Mouse (Mus musculus) lung, embryonic 16.5 days (tissue): Measurements from ENCODE around the gene Dpy19l1. TPM values are rescaled to one million over a fixed set of nuclear protein-coding genes. Genes with fewer than 3 reads are reported as not detected.

Source experiments
- ATAC-seq: fragments of 200-750 bp; cut with Nextera tagmentation; 2 replicates; pipeline ENCODE4 v1.8.0; 2017; ENCODE audit warnings: low read depth, mild to moderate bottlenecking, moderate library complexity
- H3K27ac ChIP-seq: fragments of 300-500 bp; sonication (generic); 2 replicates; pipeline ENCODE4 v1.5.1; 2014; ENCODE audit warnings: mild to moderate bottlenecking, control low read depth, low read length
- H3K27me3 ChIP-seq: fragments of 300-500 bp; sonication (generic); 2 replicates; pipeline ENCODE4 v1.6.1; 2014; ENCODE audit warnings: low read depth, low read length, mixed read lengths; ENCODE audit not compliant: control insufficient read depth, insufficient read depth
- H3K36me3 ChIP-seq: fragments of 300-500 bp; sonication (generic); 2 replicates; pipeline ENCODE4 v1.6.1; 2014; ENCODE audit warnings: low read length; ENCODE audit not compliant: control insufficient read depth, insufficient read depth
- H3K4me1 ChIP-seq: fragments of 300-500 bp; sonication (generic); replicated peaks from 2 replicates; pipeline ENCODE4 v1.6.1; 2014; ENCODE audit warnings: low read length, mixed read lengths; ENCODE audit not compliant: control insufficient read depth, insufficient read depth
- H3K4me2 ChIP-seq: fragments of 300-500 bp; sonication (generic); 2 replicates; pipeline ENCODE4 v1.6.1; 2014; ENCODE audit warnings: low read depth, low read length, control low read depth
- H3K4me3 ChIP-seq: fragments of 300-500 bp; sonication (generic); 2 replicates; pipeline ENCODE4 v1.5.1; 2014; ENCODE audit warnings: mild to moderate bottlenecking, low read length, control low read depth
- H3K9ac ChIP-seq: fragments of 300-500 bp; sonication (generic); 2 replicates; pipeline ENCODE4 v1.6.1; 2014; ENCODE audit warnings: low read length, control low read depth
- H3K9me3 ChIP-seq: fragments of 300-500 bp; sonication (generic); 2 replicates; pipeline ENCODE4 v1.6.1; 2016; ENCODE audit warnings: low read length; ENCODE audit not compliant: control insufficient read depth
- WGBS: fragments of 180-500 bp; shearing (Covaris S2); extraction: QIAGEN DNeasy Blood & Tissue Kit; methylation state at CpG from one replicate; pipeline ENCODE4 v1.1.7; 2014; 5-methylcytosine and 5-hydroxymethylcytosine counted together
- polyA plus RNA-seq: library from polyadenylated mRNA; unstranded; fragments of >200 nt; fragmentation: Nextera tagmentation; extraction: Ambion mirVana; gene quantifications from 2 replicates; pipeline ENCODE4 v1.2.1, GENCODE M21; 2015

Dpy19l1 gene
- polyA plus RNA-seq, 1 experiment from 2014 or later, result 8.7 TPM

DNA sequence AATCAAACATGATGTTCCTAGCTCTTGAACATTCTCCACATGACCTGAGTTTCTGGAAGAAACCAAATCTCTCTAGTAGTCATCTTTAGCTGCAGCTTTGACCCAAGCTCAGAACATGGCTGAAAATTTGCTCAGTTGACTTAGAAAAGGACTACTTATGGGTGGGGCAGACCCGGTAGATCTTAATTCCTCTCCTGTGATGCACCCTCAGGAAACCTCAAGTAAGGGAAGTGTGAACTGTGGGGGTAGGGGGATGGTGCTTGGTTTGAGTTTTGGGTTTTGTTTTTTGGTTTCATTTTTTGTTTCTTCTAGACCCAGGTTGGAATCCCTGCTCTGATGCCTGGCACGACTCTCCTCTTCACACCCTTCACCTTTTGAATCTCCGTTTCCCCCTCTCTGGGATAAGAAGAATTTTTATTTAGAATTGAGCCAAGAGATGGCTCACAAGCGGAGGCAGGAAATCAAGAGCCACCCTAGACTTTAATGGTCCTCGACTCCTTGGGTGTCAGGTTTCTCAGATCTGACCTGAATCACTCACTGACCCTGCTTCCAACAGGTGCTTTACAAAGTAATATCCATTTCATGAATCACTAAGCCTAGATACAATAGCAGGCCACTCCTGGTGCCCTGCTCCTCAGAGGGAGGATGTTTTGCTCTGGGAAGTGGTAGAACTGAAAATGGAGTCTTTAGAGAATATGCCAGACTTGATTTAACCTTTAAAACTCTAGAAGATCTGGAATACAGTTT lies 2.2 kb upstream of the Dpy19l1 start:
- H3K27ac ChIP-seq, result no peak overlapping the region
- no peak overlapping the region for H3K4me2 ChIP-seq
- 57% methylated on average over 5 of the region's 5 CpGs for WGBS
- no peak overlapping the region for H3K4me3 ChIP-seq
- H3K9ac ChIP-seq, result no peak overlapping the region
- peaks cover 14% of the 10 kb centered on the region for H3K4me1 ChIP-seq
- no peaks in the 10 kb centered on the region for H3K27me3 ChIP-seq
- ATAC-seq, result no peak
- no peaks in the 10 kb centered on the region for H3K36me3 ChIP-seq
- no peaks in the 10 kb centered on the region for H3K9me3 ChIP-seq

DNA sequence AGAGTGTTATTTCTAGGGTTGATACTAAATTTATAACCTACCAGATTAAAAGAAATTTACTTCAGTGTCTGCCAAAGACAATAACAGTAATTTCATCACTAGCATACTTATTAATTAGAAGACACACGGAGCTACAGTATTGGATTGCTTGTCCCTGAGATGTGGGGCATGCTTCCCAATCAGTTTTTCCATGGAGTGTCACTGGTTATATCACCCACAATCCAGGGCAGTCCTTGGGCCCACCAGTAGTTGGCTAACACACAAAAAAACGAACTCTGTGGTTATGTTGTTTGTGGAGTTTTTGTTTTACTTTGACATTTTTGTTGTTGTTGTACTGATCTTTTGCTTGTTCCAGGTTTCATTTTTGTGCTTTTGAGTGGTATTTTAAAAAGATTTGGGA lies 1.4 kb upstream of the Dpy19l1 start:
- 53% methylated on average over 2 of the region's 2 CpGs for WGBS
- Histone ChIP-seq H3K36me3 (no peaks in the 10 kb centered on the region), H3K4me3 (no peak overlapping the region), H3K9ac (no peak overlapping the region), H3K27me3 (no peaks in the 10 kb centered on the region), H3K27ac (no peak overlapping the region), H3K9me3 (no peaks in the 10 kb centered on the region), H3K4me2 (no peak overlapping the region), H3K4me1 (peaks cover 19% of the 10 kb centered on the region)
- ATAC-seq, result no peak

DNA sequence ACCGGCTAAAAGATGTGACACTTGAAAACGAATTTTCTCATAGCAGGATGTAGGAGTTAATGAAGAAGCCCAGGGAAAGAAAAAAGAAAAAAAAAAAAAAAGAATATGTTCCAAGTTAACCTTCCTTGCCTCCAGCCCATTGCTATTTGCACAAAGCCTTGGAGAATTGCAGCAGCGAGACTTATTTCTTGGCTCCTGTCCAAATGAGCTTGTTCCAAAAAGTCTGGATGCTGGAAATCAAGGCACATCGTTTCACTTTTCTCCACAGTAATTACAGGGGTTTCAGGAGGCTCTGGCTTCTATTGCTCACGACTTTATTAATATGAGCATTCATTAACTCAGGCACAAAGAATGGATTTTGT lies 899 bp upstream of the Dpy19l1 start:
- Histone ChIP-seq H3K9me3 (no peaks in the 10 kb centered on the region), H3K27ac (peak overlapping the region; percentile 92), H3K36me3 (no peaks in the 10 kb centered on the region), H3K4me1 (peaks cover 22% of the 10 kb centered on the region), H3K4me2 (peak overlapping the region; percentile 79), H3K4me3 (peak overlapping the region; percentile 61), H3K9ac (peak overlapping the region; percentile 77), H3K27me3 (no peaks in the 10 kb centered on the region)
- WGBS, result 6% methylated on average over 5 of the region's 5 CpGs
- no peak for ATAC-seq

DNA sequence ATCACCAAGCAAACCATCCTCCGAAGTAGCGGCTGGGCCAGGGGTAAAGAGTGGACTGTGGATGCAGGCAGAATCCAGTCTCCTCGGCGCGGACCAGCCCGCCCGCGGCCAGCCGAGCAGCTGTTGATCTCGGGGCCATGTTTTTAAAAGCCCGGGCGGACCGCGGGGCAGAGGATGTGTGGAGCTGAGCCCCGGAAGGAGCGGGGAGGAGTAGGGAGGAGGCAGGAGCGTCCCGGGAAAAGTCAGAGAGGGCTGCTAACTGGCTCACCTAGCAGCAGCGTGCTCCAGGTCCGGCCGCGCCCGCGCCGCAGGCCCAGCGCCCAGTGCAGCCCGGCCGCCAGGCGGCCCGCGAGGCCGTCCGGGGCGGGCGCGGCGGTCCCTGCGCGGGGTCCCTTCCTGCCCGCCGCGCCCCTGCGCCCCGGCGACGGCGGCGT lies 352 bp downstream of the Dpy19l1 start:
- Histone ChIP-seq H3K27me3 (no peaks in the 10 kb centered on the region), H3K9me3 (no peaks in the 10 kb centered on the region), H3K4me1 (peaks cover 22% of the 10 kb centered on the region), H3K9ac (peak overlapping the region; percentile 86), H3K4me2 (peak overlapping the region; percentile 79), H3K27ac (peak overlapping the region; percentile 92), H3K4me3 (peak overlapping the region; percentile 61), H3K36me3 (no peaks in the 10 kb centered on the region)
- ATAC-seq, result peak; percentile 85
- 0% methylated on average over 40 of the region's 48 CpGs for WGBS

DNA sequence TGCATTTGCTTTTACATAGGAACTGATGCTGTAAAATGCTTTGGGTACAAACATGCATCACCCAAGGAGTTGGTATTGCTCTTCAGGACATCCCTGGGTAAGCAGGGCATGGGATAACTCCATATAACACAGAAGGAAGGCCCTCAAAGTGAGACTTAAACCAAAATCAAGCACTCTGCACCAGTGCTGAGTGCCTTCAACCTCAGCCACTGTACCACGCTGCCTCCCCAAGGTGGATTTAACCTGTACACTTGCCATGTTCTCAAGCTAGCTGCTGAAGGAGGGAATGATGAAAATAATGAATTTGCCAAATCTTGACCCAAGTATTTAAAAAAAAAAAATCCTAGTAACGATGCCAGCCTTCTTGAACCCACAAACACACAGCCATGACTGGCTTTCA lies 1.3 kb downstream of the Dpy19l1 start:
- peak overlapping the region; percentile 86 for H3K9ac ChIP-seq
- H3K9me3 ChIP-seq, result no peaks in the 10 kb centered on the region
- H3K27ac ChIP-seq, result no peak overlapping the region
- H3K4me1 ChIP-seq, result peaks cover 22% of the 10 kb centered on the region
- H3K36me3 ChIP-seq, result no peaks in the 10 kb centered on the region
- peak overlapping the region; percentile 79 for H3K4me2 ChIP-seq
- H3K4me3 ChIP-seq, result peak overlapping the region; percentile 61
- ATAC-seq, result no peak
- no peaks in the 10 kb centered on the region for H3K27me3 ChIP-seq
- 39% methylated on average over 2 of the region's 2 CpGs for WGBS

DNA sequence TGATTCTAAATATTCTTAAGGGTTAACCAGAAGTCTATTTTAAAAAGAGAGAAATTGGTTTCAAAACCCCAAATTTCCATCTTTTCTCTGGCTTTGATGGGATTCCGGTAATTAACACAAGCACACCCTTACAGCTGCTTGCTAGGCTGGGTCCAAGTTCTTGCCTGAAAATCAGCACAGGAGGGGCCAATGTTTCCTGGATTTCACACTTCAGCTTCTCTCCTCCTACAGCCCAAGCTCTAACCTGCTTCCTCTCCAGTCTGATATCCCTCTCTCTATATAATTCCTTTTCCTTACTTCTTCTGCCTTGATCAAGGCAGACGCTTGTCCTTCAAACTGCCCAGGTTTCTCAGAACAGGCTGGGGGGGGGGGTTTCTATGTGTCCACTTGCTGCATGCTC lies 6.7 kb downstream of the Dpy19l1 start:
- H3K27ac ChIP-seq, result no peak overlapping the region
- H3K9me3 ChIP-seq, result no peaks in the 10 kb centered on the region
- H3K4me1 ChIP-seq, result peaks cover 11% of the 10 kb centered on the region
- H3K27me3 ChIP-seq, result no peaks in the 10 kb centered on the region
- 93% methylated on average over 2 of the region's 2 CpGs for WGBS
- no peak overlapping the region for H3K9ac ChIP-seq
- no peaks in the 10 kb centered on the region for H3K36me3 ChIP-seq
- H3K4me3 ChIP-seq, result no peak overlapping the region
- H3K4me2 ChIP-seq, result no peak overlapping the region
- no peak for ATAC-seq

DNA sequence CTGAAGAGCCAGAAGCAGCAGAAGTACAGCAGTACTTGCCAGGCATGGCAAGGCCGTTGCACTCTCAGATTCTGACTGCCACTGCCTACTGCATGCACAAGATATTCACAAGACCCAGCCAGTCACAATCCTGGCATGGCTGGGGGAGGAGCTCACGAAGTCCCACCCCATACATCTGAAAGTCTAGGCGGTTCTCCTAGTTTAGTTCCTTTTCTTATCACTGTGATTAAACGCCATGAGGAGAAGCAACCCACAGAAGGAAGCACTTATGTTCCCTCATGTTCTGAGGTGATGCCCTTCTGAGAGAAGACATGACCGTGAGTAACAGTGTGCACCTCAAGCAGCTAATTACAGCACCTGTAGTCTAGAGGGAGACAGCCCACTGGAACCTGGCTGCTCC lies 12.4 kb downstream of the Dpy19l1 start:
- no peak overlapping the region for H3K9ac ChIP-seq
- no peak overlapping the region for H3K4me3 ChIP-seq
- H3K9me3 ChIP-seq, result no peaks in the 10 kb centered on the region
- H3K36me3 ChIP-seq, result no peaks in the 10 kb centered on the region
- H3K27me3 ChIP-seq, result no peaks in the 10 kb centered on the region
- H3K4me1 ChIP-seq, result no peaks in the 10 kb centered on the region
- no peak overlapping the region for H3K4me2 ChIP-seq
- WGBS, result 73% methylated on average over 5 of the region's 5 CpGs
- no peak overlapping the region for H3K27ac ChIP-seq
- no peak for ATAC-seq

DNA sequence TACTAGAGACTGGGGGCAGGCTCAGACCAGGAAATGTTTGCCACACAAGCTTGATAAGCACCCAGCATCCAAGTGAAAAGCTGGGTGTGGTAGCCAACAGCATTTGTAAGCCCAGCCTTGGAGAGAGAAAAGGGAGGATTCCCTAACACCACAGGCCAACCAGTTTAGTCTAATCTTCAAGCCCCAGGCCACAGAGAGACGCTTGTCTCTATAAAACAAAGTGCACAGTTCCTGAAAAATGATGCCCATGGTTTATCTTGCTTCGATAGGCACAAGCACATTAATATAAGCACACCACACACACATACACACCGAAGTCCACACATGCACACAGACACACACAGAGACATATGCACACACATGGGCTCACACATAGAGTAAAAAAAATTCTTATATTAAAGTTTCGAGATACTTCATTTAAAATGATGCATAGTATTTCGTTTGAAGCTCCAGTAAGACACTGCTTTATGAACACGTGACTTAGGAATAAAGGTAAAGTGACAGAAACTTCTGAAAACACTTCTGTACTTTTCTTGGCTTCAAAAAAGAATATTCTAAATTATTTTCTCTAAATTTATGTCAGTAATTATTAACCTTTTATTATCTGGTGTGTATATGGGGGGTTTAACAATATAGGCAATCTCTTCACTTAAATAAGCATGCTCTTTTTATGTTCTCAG lies 14.4 kb downstream of the Dpy19l1 start:
- no peaks in the 10 kb centered on the region for H3K27me3 ChIP-seq
- 69% methylated on average over 6 of the region's 6 CpGs for WGBS
- H3K4me1 ChIP-seq, result no peaks in the 10 kb centered on the region
- no peaks in the 10 kb centered on the region for H3K9me3 ChIP-seq
- ATAC-seq, result no peak
- H3K4me3 ChIP-seq, result no peak overlapping the region
- no peak overlapping the region for H3K27ac ChIP-seq
- no peaks in the 10 kb centered on the region for H3K36me3 ChIP-seq
- H3K4me2 ChIP-seq, result no peak overlapping the region
- H3K9ac ChIP-seq, result no peak overlapping the region

DNA sequence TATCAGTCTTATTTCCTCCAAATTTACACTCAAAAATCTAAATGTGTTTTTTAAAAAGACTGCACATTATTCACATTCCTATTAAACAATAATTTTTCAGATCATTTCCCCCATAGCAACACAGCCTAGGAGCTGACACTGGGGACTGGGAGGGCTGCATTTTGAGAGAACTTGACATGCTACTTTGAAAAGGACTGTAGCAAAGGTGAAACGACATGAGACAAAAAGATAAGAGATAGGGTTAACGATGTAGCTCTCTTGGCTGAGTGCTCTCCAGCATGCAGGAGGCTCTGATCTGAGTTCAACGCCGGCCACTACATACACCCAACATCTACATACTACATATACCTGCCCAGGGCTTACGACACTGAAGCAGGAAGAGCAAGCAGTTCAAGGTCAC lies 20.6 kb downstream of the Dpy19l1 start:
- WGBS, result 56% methylated on average over 5 of the region's 5 CpGs
- no peak for ATAC-seq
- no peaks in the 10 kb centered on the region for H3K4me1 ChIP-seq
- no peak overlapping the region for H3K4me2 ChIP-seq
- H3K4me3 ChIP-seq, result no peak overlapping the region
- no peaks in the 10 kb centered on the region for H3K27me3 ChIP-seq
- H3K9ac ChIP-seq, result no peak overlapping the region
- no peak overlapping the region for H3K27ac ChIP-seq
- peaks cover 4% of the 10 kb centered on the region; the same call in 1 of the 2 replicates for H3K36me3 ChIP-seq
- H3K9me3 ChIP-seq, result no peaks in the 10 kb centered on the region
